Mouse (Mus musculus): ENCODE results near the gene Olfr221.

Gene Olfr221

DNA sequence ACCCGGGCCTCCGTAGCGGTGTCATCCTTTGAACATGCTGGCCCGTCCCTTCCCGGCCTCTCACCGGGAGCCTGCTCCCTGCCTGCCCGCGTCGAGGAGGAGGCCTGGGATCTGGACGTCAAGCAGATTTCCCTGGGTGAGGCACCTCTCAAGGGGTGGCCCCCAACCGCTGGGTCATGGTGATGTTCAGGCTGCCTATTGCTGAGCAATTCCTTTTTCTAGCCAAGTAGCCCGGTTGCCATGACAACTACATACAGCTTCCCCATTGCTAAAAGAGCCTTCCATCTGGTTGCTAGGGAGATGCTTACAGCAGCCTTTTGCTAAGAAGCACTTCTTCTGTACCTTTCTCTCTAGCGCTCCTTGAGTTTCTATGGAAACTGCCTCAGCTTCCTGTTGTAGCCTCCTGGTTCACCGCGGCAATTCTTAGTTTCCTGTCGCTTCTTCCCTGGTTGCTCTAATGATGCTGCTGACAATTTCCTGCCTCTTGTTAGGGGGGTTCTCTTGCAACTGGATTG is 38.2 kb downstream of the Olfr221 start:
- DNase-seq, result peak; percentile 68 to 69

DNA sequence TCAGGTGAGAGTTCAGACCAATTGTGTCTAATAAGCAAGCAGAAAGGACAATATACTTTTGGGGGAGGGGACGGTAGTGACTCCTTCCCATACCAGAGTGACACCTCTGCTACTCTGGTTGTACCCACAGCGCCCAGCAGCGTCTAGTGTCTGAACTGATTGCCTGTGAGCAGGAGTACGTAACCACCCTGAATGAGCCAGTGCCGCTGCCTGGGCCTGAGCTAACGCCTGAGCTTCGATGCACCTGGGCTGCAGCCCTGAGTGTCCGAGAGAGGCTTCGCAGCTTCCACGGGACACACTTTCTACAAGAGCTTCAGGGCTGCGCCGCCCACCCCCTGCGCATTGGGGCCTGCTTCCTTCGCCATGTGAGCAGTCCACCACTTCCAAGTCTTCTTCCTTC is 44.8 kb downstream of the Olfr221 start:
- peak in 1 of 2 experiments; percentile 8 for DNase-seq

DNA sequence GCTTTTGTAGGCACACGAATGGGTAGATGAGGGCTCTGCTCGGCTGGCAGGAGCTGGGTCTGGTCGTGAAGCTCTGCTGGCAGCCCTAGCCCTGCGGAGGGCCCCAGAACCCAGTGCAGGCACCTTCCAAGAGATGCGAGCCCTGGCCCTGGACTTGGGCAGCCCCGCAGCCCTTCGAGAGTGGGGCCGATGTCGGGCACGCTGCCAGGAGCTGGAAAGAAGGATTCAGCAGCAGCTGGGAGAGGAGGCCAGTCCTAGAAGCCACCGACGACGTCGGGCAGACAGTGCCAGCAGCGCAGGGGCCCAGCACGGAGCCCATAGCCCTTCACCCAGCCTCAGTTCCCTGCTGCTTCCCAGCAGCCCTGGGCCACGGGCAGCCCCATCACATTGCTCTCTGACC is 45.4 kb downstream of the Olfr221 start:
- DNase-seq, result peak; percentile 57 to 77

DNA sequence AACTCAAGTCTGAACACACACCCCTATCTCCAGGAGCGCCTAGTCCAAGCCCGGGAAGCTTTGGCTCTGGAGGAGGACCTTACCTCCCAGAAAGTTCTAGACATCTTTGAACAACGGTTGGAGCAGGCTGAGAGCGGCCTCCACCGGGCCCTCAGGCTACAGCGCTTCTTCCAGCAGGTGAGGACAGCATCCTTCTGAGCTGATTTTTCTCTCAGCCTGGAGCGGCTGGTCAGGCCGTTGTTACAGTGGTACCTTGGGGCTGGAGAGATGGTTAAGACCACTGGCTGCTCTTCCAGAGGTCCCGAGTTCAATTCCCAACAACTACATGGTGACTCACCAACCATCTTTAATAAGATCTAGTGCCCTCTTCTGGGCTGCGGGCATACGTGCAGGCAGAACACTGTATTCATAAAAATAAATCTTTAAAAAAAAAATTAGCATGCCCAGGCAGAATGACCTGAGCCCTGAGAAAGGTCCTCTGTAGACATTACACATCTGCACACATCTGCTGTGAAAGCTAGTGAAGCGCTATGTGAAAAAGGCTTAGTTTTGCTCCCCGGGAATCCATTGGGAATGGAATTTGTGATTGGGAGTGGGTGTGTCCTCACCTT is 45.9 kb downstream of the Olfr221 start:
- peak in 1 of 2 experiments; percentile 37 for DNase-seq

DNA sequence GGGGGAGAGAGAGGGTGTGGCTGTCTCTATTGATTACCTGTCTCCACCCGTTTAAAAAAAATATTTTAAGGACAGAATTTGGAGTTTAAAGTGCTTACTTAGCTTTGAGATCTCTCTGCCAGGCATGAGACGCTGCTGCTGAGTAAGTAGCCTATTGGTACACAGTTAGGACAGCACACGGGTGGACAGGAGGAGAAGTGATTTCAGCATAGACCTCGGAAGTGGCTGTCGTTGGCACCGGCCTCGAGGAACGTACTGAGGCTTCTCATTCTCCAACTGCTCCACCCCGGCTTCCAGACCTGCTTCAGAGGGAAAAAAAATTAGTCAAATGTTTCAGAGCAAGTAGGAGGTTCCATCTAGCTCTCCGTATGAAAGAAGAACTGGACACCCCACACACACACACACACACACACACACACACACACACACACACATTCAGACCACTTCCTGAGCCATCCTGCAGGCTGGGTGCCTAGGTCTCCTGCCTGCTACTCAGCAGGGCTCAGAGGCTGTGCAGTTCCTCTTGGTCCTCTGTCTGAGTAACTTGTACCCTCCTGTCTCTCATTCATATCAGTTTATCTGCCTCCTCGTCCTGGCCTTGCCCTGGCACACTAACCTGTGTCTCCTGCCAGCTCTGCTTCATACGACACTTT is 46.9 kb downstream of the Olfr221 start:
- DNase-seq, result no peak

DNA sequence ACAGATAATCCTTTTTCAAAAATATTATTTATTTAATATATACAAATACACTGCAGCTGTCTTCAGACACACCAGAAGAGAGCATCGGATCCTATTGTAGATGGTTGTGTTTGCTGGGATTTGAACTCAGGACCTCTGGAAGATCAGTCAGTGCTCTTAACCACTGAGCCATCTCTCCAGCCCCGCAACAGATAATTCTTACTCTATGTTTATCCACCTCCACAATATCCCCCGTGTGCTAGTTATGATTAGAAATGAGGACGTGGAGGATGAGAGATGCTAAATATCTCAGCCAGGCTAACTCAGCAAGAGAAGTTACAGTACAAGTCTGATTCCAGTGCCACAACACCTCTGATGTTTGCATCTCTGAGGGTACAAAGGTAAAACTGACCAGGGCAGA is 47.8 kb downstream of the Olfr221 start:
- no peak for DNase-seq

DNA sequence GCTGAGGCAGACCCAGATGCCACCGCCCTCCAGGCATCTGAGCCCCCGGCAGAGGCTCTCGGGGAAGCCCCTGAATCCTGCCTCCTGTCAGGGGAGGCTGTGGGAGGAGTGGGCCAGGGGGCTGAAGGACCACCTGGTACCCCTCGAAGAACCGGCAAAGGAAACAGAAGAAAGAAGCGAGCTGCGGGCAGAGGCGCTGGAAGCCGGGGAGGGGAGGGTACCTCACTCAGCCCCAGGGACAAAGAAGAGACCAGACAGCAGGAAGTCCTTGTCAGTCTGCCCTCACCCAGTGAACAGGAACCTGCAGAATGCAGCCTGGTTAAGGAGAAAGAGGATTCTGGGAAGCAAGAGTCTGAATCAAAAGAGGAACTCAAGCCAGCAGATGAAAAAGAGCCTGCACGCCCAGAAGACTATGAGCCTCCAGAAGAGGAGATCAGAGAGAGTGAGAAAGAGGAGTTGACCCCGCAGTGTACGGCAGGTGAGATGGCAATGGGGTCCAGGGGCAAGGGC is 52.7 kb downstream of the Olfr221 start:
- DNase-seq, result peak in 1 of 2 experiments; percentile 2

DNA sequence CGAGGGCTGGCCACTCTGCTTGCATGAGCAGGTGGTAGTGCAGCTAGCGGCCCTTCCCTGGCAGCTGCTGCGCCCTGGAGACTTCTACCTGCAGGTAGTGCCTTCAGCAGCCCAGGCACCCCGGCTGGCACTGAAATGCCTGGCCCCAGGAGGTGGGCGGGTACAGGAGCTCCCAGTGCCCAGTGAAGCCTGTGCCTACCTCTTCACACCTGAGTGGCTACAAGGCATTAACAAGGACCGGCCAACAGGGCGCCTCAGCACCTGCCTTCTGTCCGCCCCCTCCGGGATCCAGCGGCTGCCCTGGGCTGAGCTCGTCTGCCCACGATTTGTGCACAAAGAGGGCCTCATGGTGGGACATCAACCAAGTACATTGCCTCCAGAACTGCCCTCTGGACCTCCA is 53.5 kb downstream of the Olfr221 start:
- peak in 1 of 2 experiments; percentile 14 for DNase-seq

DNA sequence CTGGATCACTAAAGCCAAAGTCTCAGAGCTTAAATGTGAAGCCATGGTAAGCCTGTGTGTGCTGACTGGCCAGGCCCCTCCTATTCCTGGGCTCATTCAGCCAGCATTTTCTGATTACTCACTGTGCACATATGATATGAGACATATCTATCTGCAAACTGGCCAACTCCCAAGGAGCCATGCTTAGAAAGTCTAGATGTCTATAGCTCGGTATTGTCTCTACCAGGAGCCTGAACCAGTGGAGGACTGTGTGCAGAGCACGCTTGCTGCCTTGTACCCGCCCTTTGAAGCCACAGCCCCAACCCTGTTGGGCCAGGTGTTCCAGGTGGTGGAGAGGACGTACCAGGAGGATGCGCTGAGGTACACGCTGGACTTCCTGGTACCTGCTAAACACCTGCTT is 55.1 kb downstream of the Olfr221 start:
- peak in 1 of 2 experiments; percentile 3 for DNase-seq

DNA sequence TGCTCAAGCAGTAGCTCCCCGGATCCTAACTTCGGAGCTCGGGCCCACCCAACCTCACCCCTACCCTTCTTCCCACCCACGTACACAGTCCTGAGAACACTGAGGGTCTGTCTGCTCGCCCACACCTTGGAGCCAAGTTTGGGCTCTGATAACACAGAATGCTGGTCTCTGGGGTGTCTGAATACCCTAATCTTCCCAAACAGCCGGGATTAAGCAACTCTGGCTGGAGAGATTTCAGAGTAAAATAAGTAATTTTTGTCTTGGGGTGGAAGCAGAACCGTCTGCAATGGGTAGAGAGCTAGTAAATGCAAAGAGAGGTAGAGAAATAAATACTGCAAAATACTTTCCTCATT is 56.1 kb downstream of the Olfr221 start:
- no peak for DNase-seq

DNA sequence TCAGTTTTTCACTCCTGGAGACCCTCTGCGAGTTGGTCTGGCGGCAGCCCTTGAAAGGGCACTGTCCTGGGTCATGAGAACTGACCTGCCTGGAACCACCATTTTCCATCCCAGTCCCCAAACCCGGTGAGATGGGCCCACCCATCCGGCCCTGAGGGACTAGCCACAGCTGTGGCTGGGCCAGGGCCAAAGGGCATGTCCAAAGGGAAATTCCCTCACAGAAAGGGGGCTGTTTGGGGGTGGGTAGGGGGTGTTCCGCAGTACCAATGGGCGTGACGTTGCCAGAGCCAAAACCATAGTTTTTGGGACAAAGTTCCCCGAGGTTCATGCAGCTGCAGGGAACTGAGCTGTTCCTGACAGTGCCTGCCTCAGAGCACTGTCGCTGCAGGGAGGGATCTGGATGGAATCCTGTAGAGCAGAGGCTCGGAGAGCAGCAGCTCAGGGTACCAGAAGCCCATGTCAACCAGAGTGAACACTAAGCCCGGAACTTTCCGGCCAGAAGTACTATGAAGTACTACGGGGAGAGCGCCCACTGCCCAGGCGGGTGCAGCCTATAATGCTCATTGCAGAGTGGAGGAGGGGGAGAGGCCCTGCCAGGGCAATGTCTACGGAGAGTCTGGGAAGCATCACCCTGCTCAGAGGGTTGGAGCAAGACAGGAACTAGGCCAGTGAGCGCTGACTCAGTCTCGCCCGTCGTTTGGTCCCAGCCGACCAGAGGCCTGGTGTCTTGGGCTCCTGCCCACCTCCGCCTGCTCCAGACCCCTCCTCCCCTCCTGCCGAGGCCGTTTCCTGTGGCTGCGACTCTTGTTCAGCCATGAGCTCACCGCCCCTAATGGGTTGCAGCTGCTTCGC is 56.7 kb downstream of the Olfr221 start:
- peak; percentile 72 to 75 for DNase-seq

DNA sequence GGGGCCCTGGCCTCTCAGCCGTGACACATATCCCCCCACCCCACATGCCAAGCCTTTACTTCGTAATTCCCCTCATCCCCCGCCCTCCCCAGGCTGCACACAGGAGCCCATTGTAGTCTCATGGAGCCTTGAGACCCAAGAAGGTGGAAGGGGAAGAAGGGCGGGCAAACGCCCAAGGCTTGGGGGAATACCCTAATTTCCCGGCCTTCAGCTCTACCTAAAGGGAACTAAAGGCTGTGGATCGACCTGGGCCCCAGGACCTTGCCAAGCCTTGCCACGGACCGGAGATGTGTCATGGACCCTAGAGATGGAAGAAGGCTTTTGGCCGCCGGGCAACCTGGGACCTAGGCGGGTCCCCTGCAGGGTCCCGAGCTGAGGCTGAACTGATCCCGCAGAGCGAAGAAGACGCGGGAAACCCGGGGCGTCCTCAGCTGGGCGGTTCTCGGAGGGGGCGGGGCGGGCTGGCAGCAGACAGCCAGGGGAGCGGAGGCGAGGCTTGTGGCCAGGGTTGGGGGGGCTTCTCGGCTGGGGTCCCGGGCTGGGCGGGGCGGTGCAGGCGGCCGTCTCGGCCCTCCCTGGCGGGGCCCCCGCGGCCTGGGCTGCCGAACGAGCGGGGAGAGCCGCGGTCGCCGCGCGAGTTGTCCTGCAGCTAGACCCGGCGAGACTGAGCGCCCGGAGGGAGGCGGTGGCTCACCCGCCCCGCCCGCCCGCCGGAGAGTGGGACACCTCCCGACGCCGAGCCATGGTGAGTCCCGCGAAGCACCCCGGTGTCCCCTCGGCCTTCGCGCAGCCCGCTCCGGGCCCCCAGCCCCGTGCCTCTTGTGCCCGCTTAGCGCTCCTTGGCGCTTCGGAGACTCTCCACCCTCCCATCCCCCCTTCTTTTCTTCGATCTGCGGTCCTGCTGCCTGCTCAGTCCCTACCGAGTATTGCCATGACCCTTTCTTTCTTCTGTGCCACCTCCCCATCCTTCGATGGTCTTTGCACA is 57.7 kb downstream of the Olfr221 start, which contains the start of gene Arhgef40:
Arhgef40 (plus strand) TSS at position 473 of the 985 bp plus-strand sequence.
- peak; percentile 82 for DNase-seq
